Mouse (Mus musculus) v-Abl transformed pro-B cells (cell line): ENCODE measurements around the gene Lrrc3b.

Experiments
- in situ Hi-C, 2 experiments: fragments of 400-800 bp; cut with MboI; formaldehyde crosslinking; loops; one replicate each; pipeline ENCODE4 v1.15.1; 2025; ENCODE audit not compliant: unreplicated experiment in 2 of 2

Lrrc3b gene

DNA sequence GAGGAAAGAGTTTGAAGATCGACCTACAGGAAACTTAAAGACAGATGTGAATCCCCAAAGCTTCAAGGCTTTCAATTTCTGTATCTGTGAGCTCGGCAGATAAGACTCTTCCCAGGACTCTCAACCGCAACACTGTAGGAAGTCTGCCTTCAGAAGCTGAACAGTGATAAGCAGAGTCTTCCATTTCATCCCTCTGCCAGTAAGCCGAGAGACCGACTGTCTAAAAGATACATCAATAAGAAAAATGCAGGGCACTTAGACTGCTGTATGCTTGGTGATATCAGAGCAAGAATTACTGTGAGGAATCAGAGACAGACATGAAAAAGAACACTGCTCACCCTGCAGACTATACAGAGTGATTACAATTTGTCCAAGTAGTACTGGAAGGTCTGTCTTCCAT is 84.5 kb downstream of the Lrrc3b start:
- in situ Hi-C loops: loop anchor here (5.0 to 10.0 kb wide), 5 partner anchors 489 to 1028 kb away; no protein-coding TSS in a partner anchor

DNA sequence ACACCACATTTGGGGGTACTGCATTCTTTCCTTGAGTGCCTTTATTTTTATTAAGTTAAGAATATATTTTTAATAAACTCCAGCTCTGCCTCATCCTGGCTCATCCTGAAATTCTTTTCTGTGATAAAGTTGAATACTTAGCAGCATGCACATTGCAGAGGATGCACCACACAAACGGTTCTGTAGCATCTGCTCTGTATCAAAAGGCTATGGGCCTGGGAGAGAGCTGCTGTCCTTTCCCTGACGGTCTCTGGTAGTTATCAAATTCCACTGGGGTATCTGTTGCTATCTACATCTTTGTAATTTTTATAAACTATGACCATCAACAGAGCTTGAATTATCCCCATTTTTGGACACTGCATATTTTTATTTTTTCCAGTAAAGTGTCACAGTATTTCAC is 105.7 kb downstream of the Lrrc3b start:
- in situ Hi-C loops: no loop called here

DNA sequence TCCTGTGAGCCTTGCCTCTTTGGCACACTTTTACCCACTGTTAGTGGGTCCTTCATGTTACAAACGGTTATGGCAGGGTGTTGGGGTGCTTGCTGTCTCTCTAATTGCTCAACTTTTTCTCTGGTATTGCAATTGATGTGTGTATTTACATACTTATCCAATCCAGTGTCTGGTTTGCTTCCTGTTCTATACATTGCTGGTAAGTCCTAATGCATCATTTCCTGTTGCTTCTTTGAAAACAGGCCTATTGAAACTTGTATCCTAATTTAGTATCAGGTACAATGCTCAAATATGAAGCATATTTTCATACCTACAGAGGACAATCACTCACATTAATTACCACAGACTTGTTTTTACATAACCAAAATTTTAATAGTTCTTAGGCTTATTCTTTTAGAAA is 107.4 kb downstream of the Lrrc3b start:
- in situ Hi-C loops: no loop called here

DNA sequence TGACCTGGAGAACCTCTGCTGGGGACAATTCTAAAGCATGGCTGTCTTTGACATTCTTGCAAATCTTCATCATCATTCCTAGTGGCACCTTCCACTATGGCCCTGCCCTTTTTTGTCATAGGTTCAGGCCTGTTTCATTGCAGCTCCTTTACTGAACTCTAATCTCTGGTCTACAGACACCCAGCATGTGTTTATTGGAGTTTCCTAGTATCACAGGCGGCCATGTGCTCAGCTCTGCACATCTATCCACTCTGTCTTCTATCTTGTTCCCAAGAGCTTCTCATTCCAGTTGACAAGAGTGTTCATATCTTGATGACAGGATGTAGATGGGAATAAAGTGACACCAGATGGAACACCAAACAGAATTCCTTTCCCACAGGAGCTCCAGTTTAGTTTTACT is 108.6 kb downstream of the Lrrc3b start:
- in situ Hi-C loops: no loop called here

DNA sequence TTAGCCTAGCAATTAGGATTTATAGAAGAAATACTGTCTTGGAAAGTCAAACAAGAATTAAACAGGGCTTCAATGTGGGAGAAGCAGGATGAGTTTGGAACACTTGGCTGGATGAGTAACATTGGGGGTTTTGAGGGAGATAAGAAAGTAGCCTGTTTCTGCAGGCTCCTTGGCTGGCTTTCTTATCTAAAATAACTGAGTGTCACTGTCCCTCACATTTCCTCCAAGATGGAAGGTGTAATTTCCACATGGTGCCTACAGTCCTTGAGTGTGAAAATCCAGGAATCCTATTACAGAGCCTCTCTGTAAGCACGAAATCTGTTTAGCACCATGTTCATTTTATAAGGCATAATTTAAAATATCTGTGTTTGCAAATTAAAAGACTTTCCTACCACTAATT is 112.9 kb downstream of the Lrrc3b start:
- in situ Hi-C loops: no loop called here

DNA sequence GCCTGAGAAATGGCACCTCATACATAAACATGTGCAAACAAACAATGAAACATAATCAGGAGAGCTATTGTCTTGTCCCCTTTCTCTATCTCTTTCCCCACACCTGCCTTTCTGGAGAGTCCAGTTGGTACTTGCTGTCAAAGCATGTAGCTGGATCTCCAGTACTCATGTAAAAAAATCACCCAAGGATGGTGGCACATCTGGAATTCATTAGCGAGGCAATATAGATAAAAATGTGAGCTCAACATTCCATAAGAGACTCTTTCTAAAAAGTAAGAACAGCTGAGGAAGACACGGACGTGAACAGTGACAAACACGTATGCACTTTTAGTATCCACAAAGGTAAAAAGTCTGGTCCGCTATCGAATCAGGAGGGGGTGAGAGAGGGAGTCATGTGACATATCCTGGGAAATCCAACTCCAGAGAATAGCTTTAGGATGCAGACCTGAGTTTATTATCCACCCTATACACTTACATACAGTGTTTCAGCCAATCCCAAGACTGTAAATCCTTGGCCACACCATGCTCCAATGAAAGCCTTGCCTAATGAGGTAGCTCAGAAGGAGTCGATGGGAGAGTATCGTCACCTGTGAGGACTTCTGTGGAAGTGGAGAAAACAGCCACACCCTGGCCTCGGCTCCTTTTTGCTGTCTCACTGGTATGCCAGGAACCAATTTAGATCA is 116.2 kb downstream of the Lrrc3b start:
- in situ Hi-C loops: no loop called here

DNA sequence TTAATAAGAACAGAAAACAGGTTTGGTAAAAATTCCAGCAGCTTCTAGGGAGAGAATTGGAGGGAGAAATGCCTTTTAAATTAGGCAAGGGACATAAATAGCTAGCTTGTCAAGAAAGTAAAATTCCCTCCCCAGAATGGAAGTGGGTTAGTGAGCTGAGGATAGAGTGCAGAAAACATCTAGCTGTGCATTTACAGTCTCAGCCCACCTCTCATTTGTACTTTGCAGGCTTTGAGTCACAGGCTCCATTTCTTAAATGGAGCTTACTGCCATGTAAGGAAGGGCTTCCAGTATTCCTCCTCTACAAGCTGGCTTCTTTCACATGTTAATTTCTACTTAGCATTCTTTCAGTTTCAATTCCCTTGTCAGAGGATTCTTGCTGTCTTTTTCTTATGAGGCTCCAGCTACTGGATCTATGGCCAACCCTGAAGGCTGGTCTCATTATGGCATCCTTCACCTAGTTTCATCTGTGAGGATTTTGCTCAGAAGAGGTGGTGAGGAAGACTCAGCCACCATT is 119.3 kb downstream of the Lrrc3b start:
- in situ Hi-C loops: no loop called here

DNA sequence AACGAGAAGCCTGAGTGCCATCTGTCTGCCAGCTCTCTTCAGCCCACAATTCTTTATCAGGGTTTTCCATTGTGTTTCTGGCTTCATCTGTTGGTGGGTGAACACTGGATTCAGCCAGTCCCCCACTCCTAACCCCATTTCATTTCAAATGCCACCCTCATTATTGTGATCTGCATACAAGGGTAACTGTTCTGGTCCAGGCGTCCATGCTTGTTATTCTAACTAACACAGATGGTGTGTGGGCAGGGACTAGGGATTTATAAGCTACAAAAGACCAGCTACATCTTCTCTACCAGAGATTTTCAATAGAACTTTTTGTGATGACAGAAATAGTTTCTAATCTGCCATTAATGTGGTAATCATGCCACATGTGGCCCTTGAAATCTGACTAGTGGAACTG is 130.2 kb downstream of the Lrrc3b start:
- in situ Hi-C loops: no loop called here
